Mouse (Mus musculus) hindbrain, embryonic 16.5 days (tissue): ENCODE measurements around the gene Iqcg. TPM values are rescaled to one million over a fixed set of nuclear protein-coding genes. Genes with fewer than 3 reads are reported as not detected.

ENCODE experiments used
- ATAC-seq: fragments of 200-750 bp; cut with Nextera tagmentation; 2 replicates; pipeline ENCODE4 v1.8.0; 2017; ENCODE audit warnings: moderate TSS enrichment, moderate library complexity
- H3K27ac ChIP-seq: fragments of 300-500 bp; sonication (generic); 2 replicates; pipeline ENCODE4 v1.5.1; 2014; ENCODE audit warnings: low read depth, mild to moderate bottlenecking, control low read depth, low read length, moderate library complexity
- H3K27me3 ChIP-seq: fragments of 300-500 bp; sonication (generic); replicated peaks from 2 replicates; pipeline ENCODE4 v1.6.1; 2014; ENCODE audit warnings: low read length; ENCODE audit not compliant: control insufficient read depth, insufficient read depth
- H3K36me3 ChIP-seq: fragments of 300-500 bp; sonication (generic); 2 replicates; pipeline ENCODE4 v1.6.1; 2014; ENCODE audit warnings: mild to moderate bottlenecking, low read length, moderate library complexity, mixed read lengths; ENCODE audit not compliant: control insufficient read depth, insufficient read depth
- H3K4me1 ChIP-seq: fragments of 300-500 bp; sonication (generic); 2 replicates; pipeline ENCODE4 v1.6.1; 2014; ENCODE audit warnings: low read depth, low read length; ENCODE audit not compliant: control insufficient read depth, insufficient read depth
- H3K4me2 ChIP-seq: fragments of 300-500 bp; sonication (generic); 2 replicates; pipeline ENCODE4 v1.6.1; 2014; ENCODE audit warnings: mild to moderate bottlenecking, low read length, control low read depth, moderate library complexity
- H3K4me3 ChIP-seq: fragments of 300-500 bp; sonication (generic); 2 replicates; pipeline ENCODE4 v1.5.1; 2014; ENCODE audit warnings: mild to moderate bottlenecking, low read length, control low read depth, moderate library complexity
- H3K9ac ChIP-seq: fragments of 300-500 bp; sonication (generic); 2 replicates; pipeline ENCODE4 v1.6.1; 2014; ENCODE audit warnings: low read depth, mild to moderate bottlenecking, control low read depth, low read length, moderate library complexity
- H3K9me3 ChIP-seq: fragments of 300-500 bp; sonication (generic); 2 replicates; pipeline ENCODE4 v1.6.1; 2014; ENCODE audit warnings: mild to moderate bottlenecking, low read length, moderate library complexity; ENCODE audit not compliant: control insufficient read depth
- WGBS: fragments of 180-500 bp; shearing (Covaris S2); extraction: QIAGEN DNeasy Blood & Tissue Kit; methylation state at CpG from one replicate; pipeline ENCODE4 v1.1.7; 2014; 5-methylcytosine and 5-hydroxymethylcytosine counted together
- microRNA counts: library from miRNA; unstranded; fragments of <30 nt; microRNA quantifications from one replicate; lab custom pipeline; 2016
- microRNA-seq: library from miRNA; unstranded; fragments of <30 nt; microRNA quantifications from one replicate; pipeline ENCODE4, GENCODE M21; 2017
- polyA plus RNA-seq: library from polyadenylated mRNA; unstranded; fragments of >200 nt; fragmentation: Nextera tagmentation; extraction: Ambion mirVana; gene quantifications from 2 replicates; pipeline ENCODE4 v1.2.1, GENCODE M21; 2015

Iqcg gene
- polyA plus RNA-seq, 1 experiment from 2014 or later: 7.9 TPM

GRCm38 (mm10) chr16:32973047-32973446 is 83.0 kb downstream of the Iqcg start:
- Histone ChIP-seq H3K4me1 (no peaks in the 10 kb centered on the region), H3K4me3 (no peak overlapping the region), H3K27me3 (no peaks in the 10 kb centered on the region), H3K4me2 (no peak overlapping the region), H3K36me3 (peaks cover 15% of the 10 kb centered on the region), H3K27ac (no peak overlapping the region), H3K9me3 (no peaks in the 10 kb centered on the region), H3K9ac (no peak overlapping the region)
- 80% methylated on average over 2 of the region's 2 CpGs for WGBS
- no peak for ATAC-seq

GRCm38 (mm10) chr16:32972535-32972934 is 83.5 kb downstream of the Iqcg start:
- H3K9me3 ChIP-seq: no peaks in the 10 kb centered on the region
- H3K4me3 ChIP-seq: no peak overlapping the region
- peaks cover 12% of the 10 kb centered on the region for H3K36me3 ChIP-seq
- no peak overlapping the region for H3K27ac ChIP-seq
- H3K27me3 ChIP-seq: no peaks in the 10 kb centered on the region
- no peak for ATAC-seq
- no peak overlapping the region for H3K4me2 ChIP-seq
- WGBS: 72% methylated on average over 5 of the region's 5 CpGs
- H3K4me1 ChIP-seq: no peaks in the 10 kb centered on the region
- no peak overlapping the region for H3K9ac ChIP-seq

MicroRNAs within 50 kb of the gene (microRNA counts, 519-probe panel; counts per million panel counts)
- not detected for microRNA mmu-miR-1947 (lab: Ali Mortazavi, UCI)

Small RNA genes lying within 50 kb of the gene (microRNA-seq; reads per million reads assigned to microRNA genes)
- gene Gm22231 (not detected), gene Mir1947 (6.2 reads per million, percentile 20 among the genes with 10 or more reads in this experiment)

Other genes starting within 250 kb of the Iqcg start
- gene Smbd1, start 245.7 kb downstream of the Iqcg start, polyA plus RNA-seq: not detected in 2 replicates
- 103 and 104 TPM in 2 replicates for gene Fyttd1, start 178.7 kb downstream of the Iqcg start, polyA plus RNA-seq
- gene Rubcn, start 178.5 kb downstream of the Iqcg start, polyA plus RNA-seq: 35.3 and 42.6 TPM in 2 replicates
- 25.7 and 33.6 TPM in 2 replicates for gene Lrch3, start 142.1 kb downstream of the Iqcg start, polyA plus RNA-seq
- gene Rpl35a, start 235 bp upstream of the Iqcg start, polyA plus RNA-seq: 370 and 392 TPM in 2 replicates
- 3.2 and 4.1 TPM in 2 replicates for gene Lmln, start 6.3 kb upstream of the Iqcg start, polyA plus RNA-seq
- 11.7 and 15.3 TPM in 2 replicates for gene Osbpl11, start 128.9 kb upstream of the Iqcg start, polyA plus RNA-seq
- 87.3 and 103 TPM in 2 replicates for gene Snx4, start 195.2 kb upstream of the Iqcg start, polyA plus RNA-seq